Mouse (Mus musculus): Measurements from ENCODE around the gene Srpk2. TPM values are rescaled to one million over a fixed set of nuclear protein-coding genes. Genes with fewer than 3 reads are reported as not detected.
"Not testable (repeated sequence)": the region's sequence is repeated elsewhere in the genome, so short reads cannot be mapped to it uniquely, and the experiment has no call there.

Srpk2 gene
- polyA plus RNA-seq, 1 experiment from 2014 or later = 71.4 TPM

DNA sequence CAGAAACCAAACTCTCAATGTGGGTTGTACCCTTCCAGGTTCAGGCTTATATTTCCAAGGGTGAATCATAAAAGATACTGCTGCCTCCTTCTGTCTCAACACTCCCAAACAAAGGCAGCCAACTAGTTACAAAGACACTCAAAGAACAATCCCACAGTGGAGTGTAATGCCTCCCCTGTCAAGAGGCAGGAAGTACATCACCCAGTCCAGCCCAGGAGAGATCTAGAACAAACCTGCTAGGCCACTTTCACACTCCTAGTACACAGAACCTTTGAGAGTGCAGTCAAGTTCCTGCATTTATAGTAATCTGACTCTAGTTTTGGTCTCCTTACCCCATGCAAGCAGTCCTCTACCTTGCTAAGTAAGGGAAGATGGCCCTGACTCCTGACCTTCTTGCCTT, 18.5 kb downstream of the Srpk2 start:
- Histone ChIP-seq H3K4me1 (no peaks in the 10 kb centered on the region), H3K36me3 (replicated peaks) (no peaks in the 10 kb centered on the region), H3K9ac (no peak overlapping the region), H3K27me3 (no peaks in the 10 kb centered on the region), H3K4me2 (no peak overlapping the region), H3K9me3 (no peaks in the 10 kb centered on the region), H3K4me3 (replicated peaks) (no peak overlapping the region), H3K27ac (no peak overlapping the region)
- ATAC-seq (ENCODE audit: low FRiP score) = no peak

DNA sequence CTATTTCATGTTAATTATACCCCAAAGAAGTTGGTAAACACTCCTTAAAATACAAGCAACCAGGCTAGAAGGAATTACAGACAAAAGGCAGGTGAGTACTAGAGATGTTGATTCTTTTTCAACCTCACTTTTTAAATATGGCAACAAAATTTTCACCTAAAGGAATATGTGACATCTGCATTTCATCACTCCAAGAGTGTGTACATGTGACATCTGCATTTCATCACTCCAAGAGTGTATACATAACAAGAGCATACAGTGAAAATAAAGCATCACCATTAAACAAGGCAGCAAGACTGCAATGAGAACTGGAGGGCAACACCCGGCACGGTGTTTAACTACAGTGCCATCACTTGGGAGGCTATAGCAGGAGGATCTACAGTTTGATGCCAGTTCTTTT, 23.2 kb downstream of the Srpk2 start:
- H3K9me3 ChIP-seq = no peaks in the 10 kb centered on the region
- ATAC-seq (ENCODE audit: low FRiP score) = no peak
- 96% methylated on average over 2 of the region's 2 CpGs for WGBS

DNA sequence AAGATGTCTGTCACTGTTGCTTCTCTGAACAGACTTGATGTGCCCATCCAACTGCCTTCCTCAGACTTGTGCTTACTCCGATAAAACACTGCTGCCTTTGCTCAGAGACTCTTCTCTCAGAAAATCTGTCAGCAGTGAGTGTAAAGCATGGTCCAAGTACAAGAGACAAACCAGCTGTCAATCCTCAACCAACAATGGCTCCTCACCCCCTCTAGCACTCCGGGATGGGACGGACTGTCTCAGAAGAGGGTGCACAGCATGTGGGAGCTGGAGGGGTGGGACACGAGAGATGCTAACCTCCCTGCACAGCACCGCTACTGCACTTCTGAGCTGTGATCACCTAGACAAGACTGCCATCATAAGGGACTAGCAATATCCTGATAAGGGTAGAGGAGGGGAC, 26.4 kb downstream of the Srpk2 start:
- no peaks in the 10 kb centered on the region for H3K36me3 ChIP-seq (replicated peaks)
- H3K4me1 ChIP-seq = peaks cover 8% of the 10 kb centered on the region; the same call in 1 of the 2 replicates
- ATAC-seq (ENCODE audit: low FRiP score) = no peak
- WGBS = 71% methylated on average over 5 of the region's 5 CpGs
- no peak overlapping the region for H3K27ac ChIP-seq
- H3K9ac ChIP-seq = no peak overlapping the region
- no peaks in the 10 kb centered on the region for H3K27me3 ChIP-seq
- no peak overlapping the region for H3K4me2 ChIP-seq
- no peak overlapping the region for H3K4me3 ChIP-seq (replicated peaks)
- no peaks in the 10 kb centered on the region for H3K9me3 ChIP-seq

More for the DNA sequence above, 23.2 kb downstream of the Srpk2 start:
- no peak overlapping the region for H3K4me2 ChIP-seq
- no peak overlapping the region for H3K4me3 ChIP-seq (replicated peaks)
- no peak overlapping the region for H3K9ac ChIP-seq
- H3K4me1 ChIP-seq = no peaks in the 10 kb centered on the region
- no peak overlapping the region for H3K27ac ChIP-seq
- H3K36me3 ChIP-seq (replicated peaks) = no peaks in the 10 kb centered on the region
- H3K27me3 ChIP-seq = no peaks in the 10 kb centered on the region

DNA sequence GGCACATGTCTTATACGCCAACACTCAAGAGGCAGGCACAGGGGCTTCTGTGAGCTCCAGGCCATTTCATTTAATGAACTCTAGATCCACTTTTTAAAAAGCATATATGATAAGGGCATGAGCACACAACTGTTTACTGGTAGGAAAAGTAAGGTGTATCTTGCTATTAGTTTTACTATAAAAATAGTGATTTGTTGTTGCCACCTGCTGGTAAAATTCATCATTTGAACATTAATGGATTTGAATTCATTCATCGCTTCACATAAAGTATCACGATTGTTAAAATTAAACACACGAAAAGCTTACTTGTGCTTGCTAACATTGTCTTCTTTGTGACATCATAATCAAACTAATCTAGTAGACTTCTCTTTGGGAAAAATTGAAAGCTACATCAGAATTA, 27.8 kb downstream of the Srpk2 start:
- Histone ChIP-seq H3K4me3 (replicated peaks) (no peak overlapping the region), H3K27me3 (no peaks in the 10 kb centered on the region), H3K9me3 (no peaks in the 10 kb centered on the region), H3K9ac (no peak overlapping the region), H3K4me1 (peaks cover 8% of the 10 kb centered on the region; the same call in 1 of the 2 replicates), H3K4me2 (no peak overlapping the region), H3K36me3 (replicated peaks) (no peaks in the 10 kb centered on the region), H3K27ac (no peak overlapping the region)
- 91% methylated on average over 4 of the region's 4 CpGs for WGBS
- no peak for ATAC-seq (ENCODE audit: low FRiP score)

DNA sequence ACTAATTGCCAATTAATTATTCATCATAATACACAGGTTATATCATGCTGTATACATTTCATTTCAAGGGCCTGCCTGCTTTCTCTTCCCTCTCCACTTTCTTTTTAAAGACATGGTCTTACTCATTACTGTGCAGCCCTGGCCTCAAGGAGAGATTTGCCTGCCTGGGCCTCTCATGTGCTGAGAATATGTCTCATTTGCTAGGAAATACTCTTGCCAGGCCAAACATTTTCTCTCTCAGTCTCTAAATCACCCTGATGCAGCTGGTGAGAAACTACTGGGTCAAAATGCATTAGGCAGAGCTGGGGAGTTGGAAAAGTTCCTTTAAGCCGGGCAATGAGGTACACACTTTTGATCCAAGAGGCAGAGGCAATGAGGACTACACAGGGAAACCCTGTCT, 29.4 kb downstream of the Srpk2 start:
- no peaks in the 10 kb centered on the region for H3K9me3 ChIP-seq
- no peak overlapping the region for H3K4me2 ChIP-seq
- no peak overlapping the region for H3K4me3 ChIP-seq (replicated peaks)
- no peak for ATAC-seq (ENCODE audit: low FRiP score)
- H3K4me1 ChIP-seq = peaks cover 8% of the 10 kb centered on the region; the same call in 1 of the 2 replicates
- no peaks in the 10 kb centered on the region for H3K27me3 ChIP-seq
- H3K27ac ChIP-seq = no peak overlapping the region
- WGBS = 79% methylated on average over 1 of the region's 1 CpGs
- H3K36me3 ChIP-seq (replicated peaks) = no peaks in the 10 kb centered on the region
- H3K9ac ChIP-seq = no peak overlapping the region

DNA sequence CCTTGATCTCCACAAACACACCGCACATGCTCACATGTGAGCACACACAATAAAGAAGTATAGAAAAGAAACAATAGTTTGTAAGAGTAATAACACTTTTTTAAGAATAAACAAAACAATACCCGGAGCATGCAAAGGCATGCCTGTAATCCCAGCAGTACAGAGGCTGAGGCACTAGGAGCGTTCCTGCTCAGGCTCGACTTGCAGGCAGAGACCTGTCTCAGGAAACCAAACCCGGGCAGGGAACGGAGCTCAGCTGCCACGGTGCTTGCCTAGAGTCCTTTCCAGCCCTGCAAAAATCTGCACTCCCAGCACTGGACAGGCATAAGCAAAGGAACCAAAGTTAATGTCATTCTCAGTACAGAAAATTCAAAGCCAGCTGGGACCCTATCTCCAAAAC, 32.1 kb downstream of the Srpk2 start:
- ATAC-seq (ENCODE audit: low FRiP score) = no peak
- WGBS = 82% methylated on average over 7 of the region's 7 CpGs
- Histone ChIP-seq H3K27me3 (no peaks in the 10 kb centered on the region), H3K36me3 (replicated peaks) (no peaks in the 10 kb centered on the region), H3K9me3 (no peaks in the 10 kb centered on the region), H3K9ac (no peak overlapping the region), H3K4me2 (no peak overlapping the region), H3K4me1 (peaks cover 8% of the 10 kb centered on the region; the same call in 1 of the 2 replicates), H3K4me3 (replicated peaks) (no peak overlapping the region), H3K27ac (no peak overlapping the region)

DNA sequence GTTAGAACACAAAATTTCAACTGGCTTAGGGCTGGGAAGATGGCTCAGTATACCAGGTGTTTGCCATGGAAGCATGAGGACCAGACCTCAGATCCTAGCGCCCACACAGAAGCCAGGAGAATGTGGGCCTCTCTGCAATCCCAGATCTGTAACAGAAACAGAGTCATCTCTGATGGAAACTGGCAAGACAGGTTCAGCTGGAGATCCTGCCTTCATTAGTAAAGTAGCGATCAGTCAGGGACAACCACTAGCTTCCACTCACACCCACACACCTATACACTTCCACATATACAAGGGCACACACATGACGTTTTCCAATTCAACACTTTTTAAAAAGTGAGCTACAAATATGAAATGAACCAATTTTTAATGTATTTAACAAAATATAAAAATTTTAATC, 32.6 kb downstream of the Srpk2 start:
- peaks cover 8% of the 10 kb centered on the region; the same call in 1 of the 2 replicates for H3K4me1 ChIP-seq
- ATAC-seq (ENCODE audit: low FRiP score) = no peak
- H3K27ac ChIP-seq = no peak overlapping the region
- WGBS = 89% methylated on average over 3 of the region's 3 CpGs
- H3K4me3 ChIP-seq (replicated peaks) = no peak overlapping the region
- no peaks in the 10 kb centered on the region for H3K9me3 ChIP-seq
- H3K4me2 ChIP-seq = no peak overlapping the region
- no peak overlapping the region for H3K9ac ChIP-seq
- H3K36me3 ChIP-seq (replicated peaks) = no peaks in the 10 kb centered on the region
- H3K27me3 ChIP-seq = no peaks in the 10 kb centered on the region

DNA sequence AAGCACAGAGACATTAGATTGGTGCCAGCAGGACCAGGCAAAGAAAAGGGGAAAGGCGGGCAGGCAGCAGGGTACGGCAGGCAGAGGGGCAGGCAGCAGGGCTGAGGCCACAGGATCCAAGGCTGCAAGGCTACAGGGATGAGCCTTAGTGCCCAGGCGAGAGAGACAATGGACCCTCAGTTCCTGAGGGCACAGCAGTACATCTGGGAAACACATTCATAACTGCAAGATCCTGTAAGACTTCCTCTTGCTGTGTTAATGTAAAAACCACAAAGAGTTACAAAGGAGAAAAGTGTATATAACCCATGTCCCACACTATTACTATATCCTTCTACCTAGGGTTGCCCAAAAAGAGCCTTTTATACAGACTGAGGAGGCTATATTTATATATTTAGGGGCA, 33.9 kb downstream of the Srpk2 start:
- no peak overlapping the region for H3K4me3 ChIP-seq (replicated peaks)
- no peak overlapping the region for H3K27ac ChIP-seq
- H3K9me3 ChIP-seq = no peaks in the 10 kb centered on the region
- no peak overlapping the region for H3K9ac ChIP-seq
- no peak overlapping the region for H3K4me2 ChIP-seq
- H3K4me1 ChIP-seq = peaks cover 6% of the 10 kb centered on the region; the same call in 1 of the 2 replicates
- H3K36me3 ChIP-seq (replicated peaks) = no peaks in the 10 kb centered on the region
- no peak for ATAC-seq (ENCODE audit: low FRiP score)
- no peaks in the 10 kb centered on the region for H3K27me3 ChIP-seq
- 91% methylated on average over 3 of the region's 3 CpGs for WGBS

DNA sequence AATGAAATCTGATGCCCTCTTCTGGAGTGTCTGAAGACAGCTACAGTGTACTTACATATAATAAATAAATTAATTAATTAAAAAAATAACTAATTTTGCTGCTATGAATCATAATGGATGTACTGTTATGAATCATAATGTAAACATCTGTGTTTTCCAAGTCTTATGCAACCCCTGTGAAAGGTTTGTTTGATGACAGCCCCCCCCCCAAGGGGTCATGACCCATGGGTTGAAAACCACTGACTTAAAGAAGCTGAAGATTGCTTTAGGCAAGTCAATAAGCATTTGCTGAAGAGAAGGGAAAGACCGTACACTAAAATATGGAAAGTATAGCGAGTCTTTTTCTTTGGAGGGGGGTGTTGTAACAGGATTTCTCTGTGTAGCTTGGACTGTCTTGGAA, 35.2 kb downstream of the Srpk2 start:
- no peak overlapping the region for H3K9ac ChIP-seq
- WGBS = 92% methylated on average over 2 of the region's 2 CpGs

DNA sequence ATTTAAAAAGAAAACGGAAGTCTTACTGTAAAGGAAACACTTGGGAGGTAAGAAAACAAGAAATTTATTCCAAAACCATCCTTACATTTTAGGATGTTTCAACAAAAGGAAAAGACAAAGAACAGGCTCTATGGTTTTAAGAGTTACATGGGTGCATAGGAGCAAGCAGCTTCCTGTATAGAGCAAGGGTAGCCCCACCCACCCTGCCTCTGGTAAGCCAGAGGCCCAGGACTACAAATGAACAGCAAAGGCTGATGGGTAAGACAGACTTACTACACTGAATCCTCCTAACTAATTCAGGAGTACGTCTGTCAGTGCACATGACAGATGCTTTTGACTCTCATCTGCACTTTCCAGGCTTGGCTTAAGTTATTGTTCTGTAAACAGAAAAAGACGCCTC, 38.7 kb downstream of the Srpk2 start:
- no peak overlapping the region for H3K4me3 ChIP-seq (replicated peaks)
- no peaks in the 10 kb centered on the region for H3K27me3 ChIP-seq
- H3K9ac ChIP-seq = no peak overlapping the region
- H3K4me1 ChIP-seq = no peaks in the 10 kb centered on the region
- no peak for ATAC-seq (ENCODE audit: low FRiP score)
- H3K36me3 ChIP-seq (replicated peaks) = no peaks in the 10 kb centered on the region
- H3K27ac ChIP-seq = no peak overlapping the region
- no peak overlapping the region for H3K4me2 ChIP-seq
- H3K9me3 ChIP-seq = no peaks in the 10 kb centered on the region
- whole genome bisulfite sequencing = 85% methylated on average over 3 of the region's 3 CpGs

More for the DNA sequence above, 35.2 kb downstream of the Srpk2 start:
- Histone ChIP-seq H3K36me3 (replicated peaks) (no peaks in the 10 kb centered on the region), H3K27ac (no peak overlapping the region), H3K4me2 (no peak overlapping the region), H3K4me1 (no peaks in the 10 kb centered on the region), H3K4me3 (replicated peaks) (no peak overlapping the region), H3K9me3 (no peaks in the 10 kb centered on the region), H3K27me3 (no peaks in the 10 kb centered on the region)
- no peak for ATAC-seq (ENCODE audit: low FRiP score)

DNA sequence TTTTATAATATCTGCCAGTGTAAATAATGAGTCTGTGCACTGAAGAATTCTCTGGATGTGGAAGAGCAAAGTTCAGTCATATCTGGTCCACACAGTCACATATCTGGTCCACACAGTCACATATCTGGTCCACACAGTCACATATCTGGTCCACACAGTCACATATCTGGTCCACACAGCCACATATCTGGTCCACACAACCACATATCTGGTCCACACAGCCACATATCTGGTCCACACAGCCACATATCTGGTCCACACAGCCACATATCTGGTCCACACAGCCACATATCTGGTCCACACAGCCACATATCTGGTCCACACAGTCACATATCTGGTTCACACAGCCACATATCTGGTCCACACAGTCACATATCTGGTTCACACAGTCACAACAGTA, 45.2 kb downstream of the Srpk2 start:
- H3K9me3 ChIP-seq; H3K4me2 ChIP-seq; H3K27ac ChIP-seq; H3K27me3 ChIP-seq; ATAC-seq (ENCODE audit: low FRiP score); H3K36me3 ChIP-seq (replicated peaks); H3K9ac ChIP-seq; H3K4me3 ChIP-seq (replicated peaks); H3K4me1 ChIP-seq: not testable (repeated sequence)

DNA sequence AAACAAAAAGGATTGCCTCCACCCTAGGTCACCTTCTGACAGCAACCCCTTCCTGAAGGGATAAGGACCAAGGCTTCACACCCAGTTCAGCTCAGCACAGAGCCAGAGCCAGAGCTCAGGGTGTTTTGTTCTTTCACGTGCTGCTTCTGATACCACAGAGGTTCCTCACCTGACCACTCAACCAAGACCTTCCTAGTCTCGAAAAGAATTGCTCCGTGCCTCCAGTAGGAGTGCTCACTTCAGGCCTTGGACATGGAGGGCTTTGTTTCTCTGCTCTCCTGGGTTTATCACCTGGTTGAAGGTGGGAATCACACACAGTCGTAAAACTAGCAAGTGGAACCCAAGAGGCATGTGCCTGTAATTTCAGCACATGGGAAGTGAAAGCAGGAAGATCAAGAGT, 46.4 kb downstream of the Srpk2 start:
- 83% methylated on average over 4 of the region's 4 CpGs for WGBS
- ATAC-seq (ENCODE audit: low FRiP score) = no peak

DNA sequence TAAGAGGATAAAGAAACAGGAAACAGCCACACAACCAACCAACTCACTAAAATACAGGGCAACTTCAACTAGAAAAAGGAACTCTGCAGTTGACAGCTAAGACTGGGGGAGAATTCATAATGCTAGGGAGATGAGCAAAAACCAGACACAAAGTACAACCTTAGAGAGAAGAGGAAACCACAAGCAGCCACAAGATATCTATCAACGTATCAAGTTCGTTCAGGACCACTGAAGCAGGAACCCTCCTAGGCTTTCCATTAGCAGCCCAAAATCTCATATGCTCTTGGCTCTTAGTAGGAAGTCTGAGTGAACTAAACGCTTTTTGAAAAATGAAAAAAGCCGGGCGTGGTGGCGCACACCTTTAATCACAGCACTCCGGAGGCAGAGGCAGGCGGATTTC, 47.1 kb downstream of the Srpk2 start:
- Histone ChIP-seq H3K4me3 (replicated peaks) (no peak overlapping the region), H3K36me3 (replicated peaks) (no peaks in the 10 kb centered on the region), H3K9me3 (no peaks in the 10 kb centered on the region), H3K27ac (no peak overlapping the region), H3K27me3 (no peaks in the 10 kb centered on the region), H3K9ac (no peak overlapping the region), H3K4me2 (no peak overlapping the region), H3K4me1 (no peaks in the 10 kb centered on the region; the same call in 1 of the 2 replicates)
- ATAC-seq (ENCODE audit: low FRiP score) = no peak
- 95% methylated on average over 8 of the region's 8 CpGs for WGBS

More for the DNA sequence above, 46.4 kb downstream of the Srpk2 start:
- no peak overlapping the region for H3K4me3 ChIP-seq (replicated peaks)
- H3K27me3 ChIP-seq = no peaks in the 10 kb centered on the region
- H3K4me1 ChIP-seq = no peaks in the 10 kb centered on the region; the same call in 1 of the 2 replicates
- no peak overlapping the region for H3K27ac ChIP-seq
- H3K36me3 ChIP-seq (replicated peaks) = no peaks in the 10 kb centered on the region
- no peaks in the 10 kb centered on the region for H3K9me3 ChIP-seq
- no peak overlapping the region for H3K9ac ChIP-seq
- H3K4me2 ChIP-seq = no peak overlapping the region

DNA sequence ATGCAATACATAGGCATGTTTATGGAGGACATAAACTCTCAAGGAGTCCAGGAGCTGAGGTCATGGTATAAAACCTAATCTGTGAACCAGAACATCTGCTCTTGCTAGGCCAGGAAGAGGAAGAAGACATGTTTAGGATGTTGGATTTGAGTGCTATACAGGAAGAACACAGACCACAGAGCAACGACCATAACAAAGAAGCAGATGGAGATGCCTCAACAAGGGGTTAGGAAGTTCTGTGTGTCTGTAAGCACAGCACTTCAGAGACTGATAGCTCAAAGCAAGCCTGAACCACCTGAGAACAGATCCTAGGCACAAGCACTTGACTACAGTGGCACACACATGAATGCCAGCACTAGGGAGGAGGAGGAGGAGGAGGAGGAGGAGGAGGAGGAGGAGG, 52.9 kb downstream of the Srpk2 start:
- Histone ChIP-seq H3K36me3 (replicated peaks) (no peaks in the 10 kb centered on the region), H3K4me1 (no peaks in the 10 kb centered on the region), H3K9me3 (no peaks in the 10 kb centered on the region), H3K4me2 (no peak overlapping the region), H3K4me3 (replicated peaks) (no peak overlapping the region), H3K9ac (no peak overlapping the region), H3K27me3 (no peaks in the 10 kb centered on the region), H3K27ac (no peak overlapping the region)
- WGBS = 64% methylated on average over 1 of the region's 1 CpGs
- no peak for ATAC-seq (ENCODE audit: low FRiP score)

All from forebrain, embryonic 12.5 days (tissue).